In genomic region chr17:88938153-88938681, GRCm38 (mm10) we compare ENCODE assay signal across 10 mouse cellular contexts.
A peak's percentile ranks its signal among the peaks of the same experiment; 100 is the strongest.
DNase-seq lines count a peak whose midpoint lies in the region; ATAC-seq and TF ChIP-seq lines count a peak whose summit lies in the region.
"Had no signal": no experiment of that assay in that cellular context is flagged by ENCODE, and none has a peak within 500 bp of the region (broad histone marks: within the 10 kb centered on the region; RNA-seq: fewer than 3 reads in every experiment).

No protein-coding gene starts in this region.

- no peak overlapping the region for H3K27ac ChIP-seq in embryonic facial prominence, embryonic 11.5 days (replicated peaks; ENCODE audit: low read depth, low read length)
- peak overlapping the region; percentile 80 for H3K27ac ChIP-seq in hindbrain, embryonic 13.5 days
- H3K27ac ChIP-seq in midbrain, postnatal 0 days (ENCODE audit: low read depth, low read length) = peak overlapping the region; percentile 69

- H3K9me3 ChIP-seq in embryonic facial prominence, embryonic 11.5 days (replicated peaks; ENCODE audit: control insufficient read depth, low read length) = no peaks in the 10 kb centered on the region
- H3K9me3 ChIP-seq in hindbrain, embryonic 13.5 days = no peaks in the 10 kb centered on the region; the same call in 1 of the 2 replicates
- no peaks in the 10 kb centered on the region for H3K9me3 ChIP-seq in midbrain, postnatal 0 days (ENCODE audit: low read length)
- H3K9me3 ChIP-seq: megakaryocyte, embryonic 14.5 days had no signal

- no peaks in the 10 kb centered on the region for H3K36me3 ChIP-seq in embryonic facial prominence, embryonic 11.5 days (replicated peaks; ENCODE audit: control insufficient read depth, insufficient read depth, low read depth, low read length)
- no peaks in the 10 kb centered on the region for H3K36me3 ChIP-seq in hindbrain, embryonic 13.5 days
- no peaks in the 10 kb centered on the region for H3K36me3 ChIP-seq in midbrain, postnatal 0 days (ENCODE audit: insufficient read depth, low read length)

- peak; percentile 79 for DNase-seq in embryo, embryonic 10 days (ENCODE audit: low spot score)
- peak; percentile 10 for DNase-seq in embryonic facial prominence, embryonic 11.5 days (ENCODE audit: low spot score)
- DNase-seq in midbrain, postnatal 0 days (ENCODE audit: low spot score) = peak; percentile 57
- no peak for DNase-seq in spleen, adult 18-20 months
- no peak for DNase-seq in thymus, postnatal 25 days
- DNase-seq in cerebellum, adult 9-11 months = no peak
- DNase-seq: kidney, adult 2 months had no signal

- no peak overlapping the region for H3K4me2 ChIP-seq in embryonic facial prominence, embryonic 11.5 days (ENCODE audit: low read depth, low read length)
- H3K4me2 ChIP-seq in hindbrain, embryonic 13.5 days = no peak overlapping the region
- H3K4me2 ChIP-seq in midbrain, postnatal 0 days (ENCODE audit: low read depth, low read length, poor library complexity, severe bottlenecking) = no peak overlapping the region
- H3K4me2 ChIP-seq: liver, embryonic 11.5 days had no signal

- H3K4me1 ChIP-seq in embryonic facial prominence, embryonic 11.5 days (ENCODE audit: control insufficient read depth, insufficient read depth, low read length) = no peaks in the 10 kb centered on the region
- H3K4me1 ChIP-seq in hindbrain, embryonic 13.5 days (replicated peaks) = peaks cover 27% of the 10 kb centered on the region
- peaks cover 3% of the 10 kb centered on the region; the same call in 1 of the 2 replicates for H3K4me1 ChIP-seq in midbrain, postnatal 0 days (ENCODE audit: insufficient read depth, low read length)
- H3K4me1 ChIP-seq: megakaryocyte, embryonic 14.5 days had no signal

- H3K27me3 ChIP-seq in embryonic facial prominence, embryonic 11.5 days (ENCODE audit: control insufficient read depth, insufficient read depth, low read length) = no peaks in the 10 kb centered on the region
- H3K27me3 ChIP-seq in hindbrain, embryonic 13.5 days = no peaks in the 10 kb centered on the region
- H3K27me3 ChIP-seq in midbrain, postnatal 0 days (ENCODE audit: insufficient read depth, low read length) = no peaks in the 10 kb centered on the region
- H3K27me3 ChIP-seq: megakaryocyte, embryonic 14.5 days had no signal

- peak; percentile 20; the same call in 1 of the 2 replicates for TF ChIP-seq CTCF in midbrain, postnatal 0 days (IDR thresholded peaks at IDR 0.05)

- H3K4me3 ChIP-seq in embryonic facial prominence, embryonic 11.5 days (ENCODE audit: low read depth, low read length) = no peak overlapping the region
- no peak overlapping the region for H3K4me3 ChIP-seq in hindbrain, embryonic 13.5 days
- no peak overlapping the region for H3K4me3 ChIP-seq in midbrain, postnatal 0 days (ENCODE audit: low read depth, low read length)
- H3K4me3 ChIP-seq: megakaryocyte, embryonic 14.5 days had no signal

- ATAC-seq in embryonic facial prominence, embryonic 11.5 days (replicated peaks; ENCODE audit: insufficient number of reproducible peaks, low FRiP score, low TSS enrichment, low read depth) = peak; percentile 60
- ATAC-seq in hindbrain, embryonic 13.5 days (ENCODE audit: low FRiP score) = peak; percentile 86
- peak; percentile 61 for ATAC-seq in midbrain, postnatal 0 days (ENCODE audit: low FRiP score)

- no peak overlapping the region for H3K9ac ChIP-seq in embryonic facial prominence, embryonic 11.5 days (replicated peaks; ENCODE audit: low read length)
- H3K9ac ChIP-seq in hindbrain, embryonic 13.5 days = no peak overlapping the region
- 0 out of 2 replicates have a peak overlapping the region, but pooled peaks have one; percentile 29 for H3K9ac ChIP-seq in midbrain, postnatal 0 days (replicated peaks; ENCODE audit: low read length, poor library complexity, severe bottlenecking)

- 21% methylated on average over 4 of the region's 4 CpGs for WGBS in embryonic facial prominence, embryonic 11.5 days
- 4% methylated on average over 4 of the region's 4 CpGs for WGBS in hindbrain, embryonic 13.5 days
- WGBS in midbrain, postnatal 0 days = 9% methylated on average over 4 of the region's 4 CpGs

Comparison
In these comparisons a context has a peak if more than half of its experiments do, and no peak if none do; other contexts are left out.
1. DNase-seq: peak in embryo, embryonic 10 days (single experiment), embryonic facial prominence, embryonic 11.5 days (single experiment) and midbrain, postnatal 0 days (single experiment); none in spleen, adult 18-20 months (0 of 2), thymus, postnatal 25 days (single experiment) and cerebellum, adult 9-11 months (single experiment).
2. Peak in every context shown above with its lines, with median percentiles within 50 percentile points of each other: ATAC-seq.